Mouse (Mus musculus) lung, postnatal 0 days (tissue): ENCODE data around the gene Mto1.

ENCODE experiments used
- CTCF ChIP-seq: IDR thresholded peaks from 2 replicates; pipeline ENCODE4 v1.5.1; 2016; ENCODE audit warnings: antibody characterized with exemption, mild to moderate bottlenecking
- EP300 ChIP-seq: IDR thresholded peaks from 2 replicates; pipeline ENCODE4 v1.6.1; 2016; ENCODE audit warnings: antibody characterized with exemption, mild to moderate bottlenecking, control low read depth

DNA sequence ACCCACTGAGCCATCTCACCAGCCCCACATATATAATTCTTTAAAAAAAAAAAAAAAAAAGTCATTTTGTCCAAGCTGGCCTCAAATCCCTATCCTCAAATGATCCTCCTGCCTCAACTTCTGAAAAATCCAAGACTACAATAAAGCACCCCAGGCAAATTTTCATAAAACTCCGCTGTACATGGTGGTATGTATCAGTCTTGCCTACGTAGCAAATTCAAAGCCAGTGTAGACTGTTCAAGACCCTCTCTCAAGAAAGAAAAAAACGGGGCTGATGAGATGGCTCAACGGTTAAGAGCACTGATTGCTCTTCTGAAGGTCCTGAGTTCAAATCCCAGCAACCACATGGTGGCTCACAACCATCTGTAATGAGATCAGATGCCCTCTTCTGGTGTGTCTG is 27.9 kb downstream of the Mto1 start:
- TF ChIP-seq CTCF (no peak), EP300 (no peak)
